9 mouse cellular contexts compared by ENCODE assay signal in genomic region chr4:86651686-86652384, GRCm38 (mm10). TPM values are rescaled to one million over a fixed set of nuclear protein-coding genes. Genes with fewer than 3 reads are reported as not detected.
DNase-seq lines count a peak whose midpoint lies in the region; ATAC-seq and TF ChIP-seq lines count a peak whose summit lies in the region.
"Had no signal": no experiment of that assay in that cellular context is flagged by ENCODE, and none has a peak within 500 bp of the region (broad histone marks: within the 10 kb centered on the region; RNA-seq: fewer than 3 reads in every experiment).

No protein-coding gene starts in this region.

- 69% methylated on average over 10 of the region's 10 CpGs for WGBS in forebrain, postnatal 0 days
- 70% methylated on average over 10 of the region's 10 CpGs for WGBS in forebrain, embryonic 15.5 days
- WGBS in spleen, adult 2 months, result 85% methylated on average over 10 of the region's 10 CpGs
- WGBS in forebrain, embryonic 11.5 days, result 72% methylated on average over 10 of the region's 10 CpGs

- peak; percentile 52 for TF ChIP-seq CTCF in forebrain, postnatal 0 days (IDR thresholded peaks at IDR 0.05; ENCODE audit: low read depth)
- peak; percentile 4; the same call in 1 of the 2 replicates for TF ChIP-seq CTCF in spleen, adult 2 months (IDR thresholded peaks at IDR 0.05; ENCODE audit: extremely low read depth, insufficient read depth, insufficient read length, insufficient replicate concordance)

- no peak overlapping the region for H3K27ac ChIP-seq in forebrain, postnatal 0 days (ENCODE audit: low read depth, low read length)
- no peak overlapping the region for H3K27ac ChIP-seq in forebrain, embryonic 15.5 days (replicated peaks)
- no peak overlapping the region for H3K27ac ChIP-seq in spleen, adult 2 months (ENCODE audit: insufficient read depth, low read length)
- no peak overlapping the region for H3K27ac ChIP-seq in forebrain, embryonic 11.5 days (ENCODE audit: low read depth, low read length)
- H3K27ac ChIP-seq: neural tube, embryonic 13.5 days had no signal

- ATAC-seq in forebrain, postnatal 0 days, result no peak
- no peak for ATAC-seq in forebrain, embryonic 15.5 days (replicated peaks)
- ATAC-seq in forebrain, embryonic 11.5 days (replicated peaks; ENCODE audit: low FRiP score), result no peak

- H3K36me3 ChIP-seq in forebrain, postnatal 0 days (ENCODE audit: insufficient read depth), result peaks cover 8% of the 10 kb centered on the region; the same call in 1 of the 2 replicates
- H3K36me3 ChIP-seq in forebrain, embryonic 15.5 days, result no peaks in the 10 kb centered on the region
- peaks cover 2% of the 10 kb centered on the region; the same call in 1 of the 2 replicates for H3K36me3 ChIP-seq in spleen, adult 2 months (ENCODE audit: control insufficient read depth, insufficient read depth, low read length)
- no peaks in the 10 kb centered on the region for H3K36me3 ChIP-seq in forebrain, embryonic 11.5 days (ENCODE audit: control insufficient read depth, insufficient read depth, low read length)

- H3K4me3 ChIP-seq in forebrain, postnatal 0 days (ENCODE audit: low read depth, low read length), result no peak overlapping the region
- H3K4me3 ChIP-seq in forebrain, embryonic 15.5 days, result no peak overlapping the region
- H3K4me3 ChIP-seq in spleen, adult 2 months (ENCODE audit: extremely low read depth, insufficient read depth, insufficient read length), result no peak overlapping the region
- H3K4me3 ChIP-seq in forebrain, embryonic 11.5 days (ENCODE audit: low read depth, low read length), result no peak overlapping the region
- H3K4me3 ChIP-seq: neural tube, embryonic 13.5 days had no signal

- no peak overlapping the region for H3K9ac ChIP-seq in forebrain, postnatal 0 days
- no peak overlapping the region for H3K9ac ChIP-seq in forebrain, embryonic 15.5 days (replicated peaks)
- no peak overlapping the region for H3K9ac ChIP-seq in forebrain, embryonic 11.5 days (ENCODE audit: low read length)
- H3K9ac ChIP-seq: neural tube, embryonic 13.5 days had no signal

- no peaks in the 10 kb centered on the region for H3K9me3 ChIP-seq in forebrain, postnatal 0 days (ENCODE audit: low read length)
- H3K9me3 ChIP-seq in forebrain, embryonic 15.5 days, result no peaks in the 10 kb centered on the region
- no peaks in the 10 kb centered on the region for H3K9me3 ChIP-seq in forebrain, embryonic 11.5 days (ENCODE audit: control insufficient read depth, low read length)
- H3K9me3 ChIP-seq: neural tube, embryonic 13.5 days had no signal

- H3K4me1 ChIP-seq in forebrain, postnatal 0 days (ENCODE audit: insufficient read depth), result no peaks in the 10 kb centered on the region
- no peaks in the 10 kb centered on the region for H3K4me1 ChIP-seq in forebrain, embryonic 15.5 days
- H3K4me1 ChIP-seq in spleen, adult 2 months (ENCODE audit: control insufficient read depth, insufficient read depth, insufficient read length), result no peaks in the 10 kb centered on the region
- H3K4me1 ChIP-seq in forebrain, embryonic 11.5 days (replicated peaks; ENCODE audit: control insufficient read depth, insufficient read depth, low read length), result no peaks in the 10 kb centered on the region
- H3K4me1 ChIP-seq: neural tube, embryonic 13.5 days had no signal

- no peak for TF ChIP-seq POLR2A in spleen, adult 2 months (IDR thresholded peaks at IDR 0.05; ENCODE audit: low read depth, low read length)

- no peaks in the 10 kb centered on the region for H3K27me3 ChIP-seq in forebrain, postnatal 0 days (ENCODE audit: insufficient read depth, low read length)
- H3K27me3 ChIP-seq in forebrain, embryonic 15.5 days, result no peaks in the 10 kb centered on the region
- no peaks in the 10 kb centered on the region for H3K27me3 ChIP-seq in spleen, adult 2 months (ENCODE audit: control insufficient read depth, insufficient read depth, low read length)
- H3K27me3 ChIP-seq in forebrain, embryonic 11.5 days (ENCODE audit: control insufficient read depth, insufficient read depth, low read length), result no peaks in the 10 kb centered on the region
- H3K27me3 ChIP-seq: neural tube, embryonic 13.5 days had no signal

- DNase-seq in forebrain, postnatal 0 days, result no peak
- DNase-seq in spleen, adult 2 months (ENCODE audit: low read depth in 1 of 2, low spot score in 2 of 2), result no peak
- no peak for DNase-seq in spleen, postnatal 14 days (ENCODE audit: low spot score in 2 of 2)
- peak; percentile 69 for DNase-seq in induced T-regulatory cell, adult 2 months (ENCODE audit: low read depth)
- DNase-seq in frontal cortex, postnatal 36 days (ENCODE audit: low spot score in 2 of 2), result no peak
- DNase-seq in forebrain, embryonic 11.5 days (ENCODE audit: low spot score), result no peak
- DNase-seq in MN1 (ENCODE audit: low spot score), result no peak

- H3K4me2 ChIP-seq in forebrain, postnatal 0 days (ENCODE audit: low read depth), result no peak overlapping the region
- H3K4me2 ChIP-seq in forebrain, embryonic 15.5 days (replicated peaks), result no peak overlapping the region
- no peak overlapping the region for H3K4me2 ChIP-seq in forebrain, embryonic 11.5 days (ENCODE audit: low read depth, low read length, severe bottlenecking)
- H3K4me2 ChIP-seq: neural tube, embryonic 13.5 days had no signal

RNA-seq across cellular contexts. Expression of gene Plin2, which starts 18.0 kb away (rescaled TPM):
- total RNA-seq in forebrain, postnatal 0 days (2014; rRNA removed), result 32.7 and 35.5 TPM in 2 replicates
- polyA plus RNA-seq in forebrain, postnatal 0 days (2015; fragmentation: Nextera tagmentation; extraction: Ambion mirVana), result 35.5 and 36.2 TPM in 2 replicates
- 39.9 and 40.7 TPM in 2 replicates for polyA plus RNA-seq in forebrain, embryonic 15.5 days (2015; fragmentation: Nextera tagmentation; extraction: Ambion mirVana)
- polyA plus RNA-seq in spleen, adult 2 months (2012; rRNA removed), result 40.5 and 41.3 TPM in 2 replicates
- polyA plus RNA-seq in forebrain, embryonic 11.5 days (2014; fragmentation: Nextera tagmentation; extraction: Ambion mirVana), result 60.5 and 66.9 TPM in 2 replicates

RNA-seq across cellular contexts. Expression of gene Haus6, which starts 40.0 kb away (rescaled TPM):
- total RNA-seq in forebrain, postnatal 0 days (2014; rRNA removed), result 5.5 and 11.4 TPM in 2 replicates
- 3.7 and 4.3 TPM in 2 replicates for polyA plus RNA-seq in forebrain, postnatal 0 days (2015; fragmentation: Nextera tagmentation; extraction: Ambion mirVana)
- 12.1 and 12.3 TPM in 2 replicates for polyA plus RNA-seq in forebrain, embryonic 15.5 days (2015; fragmentation: Nextera tagmentation; extraction: Ambion mirVana)
- polyA plus RNA-seq in spleen, adult 2 months (2012; rRNA removed), result 8.8 and 14.3 TPM in 2 replicates
- polyA plus RNA-seq in forebrain, embryonic 11.5 days (2014; fragmentation: Nextera tagmentation; extraction: Ambion mirVana), result 30.6 and 32.9 TPM in 2 replicates
